Mouse (Mus musculus): ENCODE measurements around the gene Metap2. TPM values are rescaled to one million over a fixed set of nuclear protein-coding genes. Genes with fewer than 3 reads are reported as not detected.

The Metap2 gene
- polyA plus RNA-seq, 1 experiment = 205 TPM

- Histone ChIP-seq H3K79me3 (ENCODE audit: low read depth) (peaks cover 46% of the 10 kb centered on the region), H3K79me2 (ENCODE audit: control insufficient read depth, insufficient read depth) (peaks cover 75% of the 10 kb centered on the region), H3ac (ENCODE audit: control insufficient read depth, insufficient read length, low read depth) (no peak overlapping the region), H3K4me3 (ENCODE audit: insufficient read depth, poor library complexity, severe bottlenecking) (no peak overlapping the region), H3K36me3 (ENCODE audit: control insufficient read depth, insufficient read depth) (peaks cover 55% of the 10 kb centered on the region), H3K27me3 (ENCODE audit: control insufficient read depth, insufficient read depth, insufficient read length) (no peaks in the 10 kb centered on the region)
- no peak for TF ChIP-seq MYOD1 (IDR thresholded peaks at IDR 0.05; ENCODE audit: control insufficient read depth, insufficient read length, low read depth)
- TF ChIP-seq MAX (IDR thresholded peaks at IDR 0.05) = no peak
- no peak for TF ChIP-seq CTCF (IDR thresholded peaks at IDR 0.05; ENCODE audit: control insufficient read depth, insufficient read depth, insufficient read length)
- TF ChIP-seq MYOG (IDR thresholded peaks at IDR 0.05; ENCODE audit: control insufficient read depth, extremely low read depth, insufficient read length) = no peak
- TF ChIP-seq USF1 (IDR thresholded peaks at IDR 0.05; ENCODE audit: low read depth) = no peak
- no peak for TF ChIP-seq CEBPB (IDR thresholded peaks at IDR 0.05; ENCODE audit: low read depth)
- TF ChIP-seq FOSL1 (IDR thresholded peaks at IDR 0.05; ENCODE audit: insufficient read depth, low read length, poor library complexity, severe bottlenecking) = no peak
These were observed 18.2 kb downstream of the Metap2 start for GRCm38 (mm10) chr10:93878732-93879131.

GRCm38 (mm10) chr10:93876772-93877171 is 20.1 kb downstream of the Metap2 start:
- peaks cover 57% of the 10 kb centered on the region for H3K36me3 ChIP-seq (ENCODE audit: control insufficient read depth, insufficient read depth)
- H3ac ChIP-seq (ENCODE audit: control insufficient read depth, insufficient read length, low read depth) = no peak overlapping the region
- TF ChIP-seq CTCF (IDR thresholded peaks at IDR 0.05; ENCODE audit: control insufficient read depth, insufficient read depth, insufficient read length) (no peak), MYOD1 (IDR thresholded peaks at IDR 0.05; ENCODE audit: control insufficient read depth, insufficient read length, low read depth) (no peak), MAX (IDR thresholded peaks at IDR 0.05) (no peak), FOSL1 (IDR thresholded peaks at IDR 0.05; ENCODE audit: insufficient read depth, low read length, poor library complexity, severe bottlenecking) (no peak), CEBPB (IDR thresholded peaks at IDR 0.05; ENCODE audit: low read depth) (no peak), MYOG (IDR thresholded peaks at IDR 0.05; ENCODE audit: control insufficient read depth, extremely low read depth, insufficient read length) (no peak), USF1 (IDR thresholded peaks at IDR 0.05; ENCODE audit: low read depth) (no peak)

GRCm38 (mm10) chr10:93868886-93869285 is 28.0 kb downstream of the Metap2 start:
- H3K79me3 ChIP-seq (ENCODE audit: low read depth) = peaks cover 6% of the 10 kb centered on the region
- H3K79me2 ChIP-seq (ENCODE audit: control insufficient read depth, insufficient read depth) = peaks cover 22% of the 10 kb centered on the region
- no peaks in the 10 kb centered on the region for H3K27me3 ChIP-seq (ENCODE audit: control insufficient read depth, insufficient read depth, insufficient read length)
- TF ChIP-seq MYOD1 (IDR thresholded peaks at IDR 0.05; ENCODE audit: control insufficient read depth, insufficient read length, low read depth) = no peak
- TF ChIP-seq MYOG (IDR thresholded peaks at IDR 0.05; ENCODE audit: control insufficient read depth, extremely low read depth, insufficient read length) = no peak
- TF ChIP-seq CTCF (IDR thresholded peaks at IDR 0.05; ENCODE audit: control insufficient read depth, insufficient read depth, insufficient read length) = no peak
- TF ChIP-seq FOSL1 (IDR thresholded peaks at IDR 0.05; ENCODE audit: insufficient read depth, low read length, poor library complexity, severe bottlenecking) = no peak
- TF ChIP-seq CEBPB (IDR thresholded peaks at IDR 0.05; ENCODE audit: low read depth) = no peak
- no peak for TF ChIP-seq USF1 (IDR thresholded peaks at IDR 0.05; ENCODE audit: low read depth)
- no peak for TF ChIP-seq MAX (IDR thresholded peaks at IDR 0.05)
- H3K36me3 ChIP-seq (ENCODE audit: control insufficient read depth, insufficient read depth) = peaks cover 85% of the 10 kb centered on the region
- H3K4me3 ChIP-seq (ENCODE audit: insufficient read depth, poor library complexity, severe bottlenecking) = no peak overlapping the region
- no peak overlapping the region for H3ac ChIP-seq (ENCODE audit: control insufficient read depth, insufficient read length, low read depth)

More at GRCm38 (mm10) chr10:93876772-93877171, 20.1 kb downstream of the Metap2 start:
- no peak overlapping the region for H3K4me3 ChIP-seq (ENCODE audit: insufficient read depth, poor library complexity, severe bottlenecking)
- H3K79me2 ChIP-seq (ENCODE audit: control insufficient read depth, insufficient read depth) = peaks cover 68% of the 10 kb centered on the region
- H3K79me3 ChIP-seq (ENCODE audit: low read depth) = peaks cover 33% of the 10 kb centered on the region
- no peaks in the 10 kb centered on the region for H3K27me3 ChIP-seq (ENCODE audit: control insufficient read depth, insufficient read depth, insufficient read length)

DNA sequence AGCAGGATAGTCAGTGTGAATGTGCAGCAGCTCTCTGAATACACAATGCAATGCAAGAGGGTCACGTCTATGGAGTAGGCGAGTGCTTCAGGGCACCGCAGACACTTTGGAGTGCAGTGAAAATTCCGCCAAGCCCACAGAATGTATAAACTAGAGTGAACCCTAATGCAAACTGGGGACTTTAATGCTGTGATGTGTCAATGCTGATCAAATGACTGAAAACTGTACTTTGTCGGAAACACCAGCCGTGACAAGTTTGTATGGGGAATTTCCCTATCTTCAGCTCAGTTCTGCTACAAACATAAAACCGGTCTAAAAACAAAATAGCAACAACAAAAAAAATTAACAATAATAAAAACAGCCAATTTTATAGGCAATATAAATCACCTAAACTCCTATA is 28.5 kb downstream of the Metap2 start:
- Histone ChIP-seq H3K27me3 (ENCODE audit: control insufficient read depth, insufficient read depth, insufficient read length) (no peaks in the 10 kb centered on the region), H3K79me2 (ENCODE audit: control insufficient read depth, insufficient read depth) (peaks cover 17% of the 10 kb centered on the region), H3K36me3 (ENCODE audit: control insufficient read depth, insufficient read depth) (peaks cover 81% of the 10 kb centered on the region), H3K79me3 (ENCODE audit: low read depth) (peaks cover 5% of the 10 kb centered on the region), H3K4me3 (ENCODE audit: insufficient read depth, poor library complexity, severe bottlenecking) (no peak overlapping the region), H3ac (ENCODE audit: control insufficient read depth, insufficient read length, low read depth) (no peak overlapping the region)
- TF ChIP-seq MYOG (IDR thresholded peaks at IDR 0.05; ENCODE audit: control insufficient read depth, extremely low read depth, insufficient read length) = no peak
- TF ChIP-seq CTCF (IDR thresholded peaks at IDR 0.05; ENCODE audit: control insufficient read depth, insufficient read depth, insufficient read length) = no peak
- no peak for TF ChIP-seq FOSL1 (IDR thresholded peaks at IDR 0.05; ENCODE audit: insufficient read depth, low read length, poor library complexity, severe bottlenecking)
- no peak for TF ChIP-seq USF1 (IDR thresholded peaks at IDR 0.05; ENCODE audit: low read depth)

DNA sequence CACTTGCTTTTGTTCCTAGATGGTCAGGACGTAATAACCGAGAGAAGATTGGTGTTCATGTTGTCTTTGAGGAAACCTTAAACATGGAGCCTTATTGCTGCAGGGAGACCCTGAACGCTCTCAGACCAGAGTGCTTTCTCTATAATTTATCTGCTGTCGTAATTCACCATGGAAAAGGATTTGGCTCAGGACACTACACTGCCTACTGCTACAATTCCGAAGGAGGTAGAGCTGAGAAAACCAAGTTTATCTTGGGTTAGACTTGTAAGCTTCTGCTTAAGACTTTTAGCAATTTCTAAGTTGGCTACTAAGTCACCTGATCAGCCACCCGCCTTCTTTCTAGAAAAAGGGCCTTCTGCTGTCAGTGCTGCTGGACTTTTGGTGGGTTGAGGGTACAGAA is 40.8 kb downstream of the Metap2 start:
- H3K36me3 ChIP-seq (ENCODE audit: control insufficient read depth, insufficient read depth) = peaks cover 24% of the 10 kb centered on the region
- H3K79me2 ChIP-seq (ENCODE audit: control insufficient read depth, insufficient read depth) = no peaks in the 10 kb centered on the region
- no peaks in the 10 kb centered on the region for H3K79me3 ChIP-seq (ENCODE audit: low read depth)
- H3ac ChIP-seq (ENCODE audit: control insufficient read depth, insufficient read length, low read depth) = no peak overlapping the region
- TF ChIP-seq CEBPB (IDR thresholded peaks at IDR 0.05; ENCODE audit: low read depth) = no peak
- H3K27me3 ChIP-seq (ENCODE audit: control insufficient read depth, insufficient read depth, insufficient read length) = no peaks in the 10 kb centered on the region
- H3K4me3 ChIP-seq (ENCODE audit: insufficient read depth, poor library complexity, severe bottlenecking) = no peak overlapping the region

- no peaks in the 10 kb centered on the region for H3K79me3 ChIP-seq (ENCODE audit: low read depth)
- H3K27me3 ChIP-seq (ENCODE audit: control insufficient read depth, insufficient read depth, insufficient read length) = no peaks in the 10 kb centered on the region
- TF ChIP-seq MYOD1 (IDR thresholded peaks at IDR 0.05; ENCODE audit: control insufficient read depth, insufficient read length, low read depth) (no peak), CTCF (IDR thresholded peaks at IDR 0.05; ENCODE audit: control insufficient read depth, insufficient read depth, insufficient read length) (no peak), MAX (IDR thresholded peaks at IDR 0.05) (no peak), USF1 (IDR thresholded peaks at IDR 0.05; ENCODE audit: low read depth) (no peak), MYOG (IDR thresholded peaks at IDR 0.05; ENCODE audit: control insufficient read depth, extremely low read depth, insufficient read length) (no peak), CEBPB (IDR thresholded peaks at IDR 0.05; ENCODE audit: low read depth) (no peak), FOSL1 (IDR thresholded peaks at IDR 0.05; ENCODE audit: insufficient read depth, low read length, poor library complexity, severe bottlenecking) (no peak)
- no peak overlapping the region for H3ac ChIP-seq (ENCODE audit: control insufficient read depth, insufficient read length, low read depth)
- peaks cover 14% of the 10 kb centered on the region for H3K36me3 ChIP-seq (ENCODE audit: control insufficient read depth, insufficient read depth)
- H3K79me2 ChIP-seq (ENCODE audit: control insufficient read depth, insufficient read depth) = no peaks in the 10 kb centered on the region
- H3K4me3 ChIP-seq (ENCODE audit: insufficient read depth, poor library complexity, severe bottlenecking) = no peak overlapping the region
These were observed 41.8 kb downstream of the Metap2 start for GRCm38 (mm10) chr10:93855126-93855525.

All from C2C12 (cell line).